In genomic region chr5:114248174-114248589, GRCm38 (mm10) we compare ENCODE assay signal across 7 mouse cellular contexts. TPM values are rescaled to one million over a fixed set of nuclear protein-coding genes. Genes with fewer than 3 reads are reported as not detected.
DNase-seq lines count a peak whose midpoint lies in the region; ATAC-seq lines count a peak whose summit lies in the region.

No protein-coding gene starts in this region.

- no peaks in the 10 kb centered on the region for H3K36me3 ChIP-seq in limb, embryonic 11.5 days (ENCODE audit: control insufficient read depth, insufficient read depth, low read length)
- H3K36me3 ChIP-seq in midbrain, embryonic 16.5 days (ENCODE audit: control insufficient read depth, insufficient read depth, low read length), result no peaks in the 10 kb centered on the region

- DNase-seq in adrenal gland, adult 2 months, result peak; percentile 67
- DNase-seq in embryo, embryonic 10 days (ENCODE audit: low spot score), result peak; percentile 90
- DNase-seq in gastrocnemius, postnatal 36 days, result peak; percentile 51 to 55
- peak; percentile 22 for DNase-seq in kidney, adult 11 months
- DNase-seq in limb, embryonic 11.5 days (ENCODE audit: low spot score), result peak; percentile 92
- peak; percentile 54 to 82 for DNase-seq in spleen, postnatal 4 days (ENCODE audit: low spot score in 2 of 2)

- H3K27me3 ChIP-seq in limb, embryonic 11.5 days (ENCODE audit: control insufficient read depth, insufficient read depth, low read length), result no peaks in the 10 kb centered on the region
- no peaks in the 10 kb centered on the region; the same call in 1 of the 2 replicates for H3K27me3 ChIP-seq in midbrain, embryonic 16.5 days (ENCODE audit: control insufficient read depth, insufficient read depth, low read depth, low read length)

- no peaks in the 10 kb centered on the region for H3K9me3 ChIP-seq in limb, embryonic 11.5 days (ENCODE audit: control insufficient read depth, low read length)
- H3K9me3 ChIP-seq in midbrain, embryonic 16.5 days (replicated peaks; ENCODE audit: control insufficient read depth, low read length, poor library complexity, severe bottlenecking), result no peaks in the 10 kb centered on the region

- peak overlapping the region; percentile 33; the same call in 1 of the 2 replicates for H3K4me2 ChIP-seq in limb, embryonic 11.5 days (ENCODE audit: low read depth, severe bottlenecking)
- H3K4me2 ChIP-seq in midbrain, embryonic 16.5 days (ENCODE audit: low read length), result peak overlapping the region; percentile 30

- intact Hi-C loops in gastrocnemius, postnatal 36 days (cut with DNase I), result loop anchor here (1.0 kb wide), 1 partner anchor 61 kb away; no protein-coding TSS in a partner anchor

- H3K4me1 ChIP-seq in limb, embryonic 11.5 days (ENCODE audit: control insufficient read depth, insufficient read depth, low read length), result 0 out of 2 replicates have a peak, but pooled peaks cover 5% of the 10 kb centered on the region
- H3K4me1 ChIP-seq in midbrain, embryonic 16.5 days (ENCODE audit: control insufficient read depth, insufficient read depth, low read length), result 0 out of 2 replicates have a peak, but pooled peaks cover 3% of the 10 kb centered on the region

- ATAC-seq in limb, embryonic 11.5 days (ENCODE audit: insufficient number of reproducible peaks, low FRiP score, low TSS enrichment, low read depth), result peak; percentile 44; the same call in 1 of the 2 replicates
- peak; percentile 78 for ATAC-seq in midbrain, embryonic 16.5 days

- no peak overlapping the region; the same call in 1 of the 2 replicates for H3K9ac ChIP-seq in limb, embryonic 11.5 days (ENCODE audit: low read length)
- H3K9ac ChIP-seq in midbrain, embryonic 16.5 days (ENCODE audit: low read depth, low read length), result peak overlapping the region; percentile 16

- 17% methylated on average over 14 of the region's 14 CpGs for WGBS in limb, embryonic 11.5 days
- 15% methylated on average over 14 of the region's 14 CpGs for whole genome bisulfite sequencing in midbrain, embryonic 16.5 days

- no peak overlapping the region for H3K27ac ChIP-seq in limb, embryonic 11.5 days (replicated peaks; ENCODE audit: low read depth, low read length)
- H3K27ac ChIP-seq in midbrain, embryonic 16.5 days (ENCODE audit: low read length), result no peak overlapping the region

- no peak overlapping the region for H3K4me3 ChIP-seq in limb, embryonic 11.5 days (ENCODE audit: low read depth, low read length)
- no peak overlapping the region for H3K4me3 ChIP-seq in midbrain, embryonic 16.5 days (ENCODE audit: low read depth, low read length)

RNA-seq across cellular contexts. Expression of gene Foxn4, which starts 25.4 kb away (rescaled TPM):
- total RNA-seq in adrenal gland, adult 2 months (2021), result not detected
- not detected in 2 replicates for polyA plus RNA-seq in adrenal gland, adult 2 months (2012; rRNA removed)
- not detected for total RNA-seq in gastrocnemius, postnatal 36 days (2021)
- not detected in 2 replicates for polyA plus RNA-seq in limb, embryonic 11.5 days (2014; fragmentation: Nextera tagmentation; extraction: Ambion mirVana)
- 0.32 and 0.36 TPM in 2 replicates for polyA plus RNA-seq in midbrain, embryonic 16.5 days (2015; fragmentation: Nextera tagmentation; extraction: Ambion mirVana)

RNA-seq across cellular contexts. Expression of gene Myo1h, which starts 40.8 kb away (rescaled TPM):
- under 1 TPM; 0.49 to 0.97 TPM for total RNA-seq in adrenal gland, adult 2 months (2021)
- polyA plus RNA-seq in adrenal gland, adult 2 months (2012; rRNA removed), result 0.22 TPM in 1 of 2 replicates, not detected in the other
- under 1 TPM in 1 of 2 experiments, not detected in 1; 0.35 TPM for total RNA-seq in gastrocnemius, postnatal 36 days (2021)
- 0.45 and 0.65 TPM in 2 replicates for polyA plus RNA-seq in limb, embryonic 11.5 days (2014; fragmentation: Nextera tagmentation; extraction: Ambion mirVana)
- polyA plus RNA-seq in midbrain, embryonic 16.5 days (2015; fragmentation: Nextera tagmentation; extraction: Ambion mirVana), result 0.82 and 0.97 TPM in 2 replicates

Comparison
In these comparisons a context has a peak if more than half of its experiments do, and no peak if none do; other contexts are left out.
1. DNase-seq: peak in every context shown above with its lines; median percentile 92 in limb, embryonic 11.5 days; 90 in embryo, embryonic 10 days; 68 in spleen, postnatal 4 days; 67 in adrenal gland, adult 2 months; 53 in gastrocnemius, postnatal 36 days; 22 in kidney, adult 11 months.